Mouse (Mus musculus): ENCODE results near the gene Ssr2.

The Ssr2 gene

GRCm38 (mm10) chr3:88625531-88625930 lies 49.9 kb downstream of the Ssr2 start:
- no peak for DNase-seq

GRCm38 (mm10) chr3:88626316-88626715 lies 50.6 kb downstream of the Ssr2 start:
- DNase-seq, result no peak

GRCm38 (mm10) chr3:88627114-88627513 lies 51.4 kb downstream of the Ssr2 start:
- DNase-seq, result no peak

- no peak for DNase-seq
These were observed 51.9 kb downstream of the Ssr2 start for GRCm38 (mm10) chr3:88627535-88627934.

- DNase-seq, result no peak
These were observed 53.1 kb downstream of the Ssr2 start for GRCm38 (mm10) chr3:88628766-88629165.

GRCm38 (mm10) chr3:88629244-88629643 lies 53.6 kb downstream of the Ssr2 start:
- no peak for DNase-seq

- DNase-seq, result peak in 1 of 2 experiments; percentile 15
These were observed 54.3 kb downstream of the Ssr2 start for GRCm38 (mm10) chr3:88630018-88630417.

GRCm38 (mm10) chr3:88630849-88631341 lies 55.2 kb downstream of the Ssr2 start:
- DNase-seq, result peak in 1 of 2 experiments; percentile 13

- DNase-seq, result peak; percentile 49 to 67
These were observed 56.4 kb downstream of the Ssr2 start for GRCm38 (mm10) chr3:88631921-88632587.

- no peak for DNase-seq
These were observed 57.4 kb downstream of the Ssr2 start for GRCm38 (mm10) chr3:88633056-88633455.

- no peak for DNase-seq
These were observed 60.0 kb downstream of the Ssr2 start for GRCm38 (mm10) chr3:88635506-88636275.

- no peak for DNase-seq
These were observed 60.9 kb downstream of the Ssr2 start for GRCm38 (mm10) chr3:88636555-88636986.

- DNase-seq, result peak in 1 of 2 experiments; percentile 10
These were observed 61.5 kb downstream of the Ssr2 start for GRCm38 (mm10) chr3:88637134-88637533.

All from cerebellum, postnatal 25 days (tissue).